In the genomic region with DNA sequence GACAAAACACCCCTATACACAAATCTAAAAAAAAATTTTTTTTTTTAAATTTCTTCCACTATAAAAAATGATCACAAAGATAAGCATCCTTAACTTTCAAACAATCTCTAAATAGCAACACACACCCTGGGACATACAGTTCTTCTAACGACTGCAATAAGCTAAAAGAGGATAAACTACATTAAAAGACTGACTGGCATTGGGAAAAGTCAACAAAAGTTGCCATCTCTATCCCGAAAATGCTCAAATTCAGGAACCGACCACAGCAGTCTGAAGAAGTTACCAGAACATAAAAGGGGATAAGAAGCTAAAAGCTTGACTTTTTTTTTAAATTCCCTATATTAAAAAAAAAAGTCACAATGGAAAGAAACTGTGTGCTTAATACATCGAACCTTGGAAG, we compare ENCODE assay signal across 8 mouse cellular contexts. TPM values are rescaled to one million over a fixed set of nuclear protein-coding genes. Genes with fewer than 3 reads are reported as not detected.
DNase-seq lines count a peak whose midpoint lies in the region; ATAC-seq and TF ChIP-seq lines count a peak whose summit lies in the region.

No protein-coding gene starts in this region.

- DNase-seq in gastrocnemius, adult 2 months: no peak
- DNase-seq in gastrocnemius, postnatal 25 days: no peak
- no peak for DNase-seq in testis, postnatal 10 days (ENCODE audit: low spot score)
- no peak for DNase-seq in liver, embryonic 14.5 days (ENCODE audit: low read depth in 3 of 3, low spot score in 3 of 3)
- DNase-seq in thymus, postnatal 0 days (ENCODE audit: low spot score): no peak
- DNase-seq in spleen, adult 12 weeks (ENCODE audit: low spot score): no peak
- no peak for DNase-seq in urinary bladder, postnatal 25 days (ENCODE audit: low spot score)

- intact Hi-C loops in gastrocnemius, adult 2 months (cut with DNase I): loop anchor here (5.0 kb wide), 2 partner anchors 77 to 597 kb away; a partner anchor contains a TSS

- ATAC-seq in liver, embryonic 14.5 days (ENCODE audit: insufficient read depth): no peak

- WGBS in liver, embryonic 14.5 days (ENCODE audit: insufficient replicate concordance): 17% methylated on average over 4 of the region's 4 CpGs

- no peak for TF ChIP-seq POLR2A in testis, adult 2 months (IDR thresholded peaks at IDR 0.05; ENCODE audit: control insufficient read depth, low read depth, low read length)

- H3K9ac ChIP-seq in liver, embryonic 14.5 days (replicated peaks): peak overlapping the region; percentile 97

- H3K36me3 ChIP-seq in testis, adult 2 months (ENCODE audit: control insufficient read depth, insufficient read depth, low read length): no peaks in the 10 kb centered on the region
- no peaks in the 10 kb centered on the region for H3K36me3 ChIP-seq in liver, embryonic 14.5 days (replicated peaks; ENCODE audit: control insufficient read depth, insufficient read depth, low read depth)

- peak overlapping the region; percentile 87 for H3K4me3 ChIP-seq in gastrocnemius, adult 2 months
- H3K4me3 ChIP-seq in testis, adult 2 months (ENCODE audit: control insufficient read depth, low read depth, low read length): peak overlapping the region; percentile 98
- H3K4me3 ChIP-seq in liver, embryonic 14.5 days (ENCODE audit: insufficient read depth in 1 of 2, low read depth in 2 of 2, low read length in 2 of 2): peak overlapping the region; percentile 89

- peak overlapping the region; percentile 83 for H3K4me2 ChIP-seq in liver, embryonic 14.5 days (ENCODE audit: low read depth)

- TF ChIP-seq CTCF in gastrocnemius, adult 2 months (IDR thresholded peaks at IDR 0.05): no peak
- TF ChIP-seq CTCF in testis, adult 2 months (IDR thresholded peaks at IDR 0.05; ENCODE audit: control insufficient read depth, insufficient read depth, insufficient replicate concordance, low read depth, low read length): no peak
- TF ChIP-seq CTCF in liver, embryonic 14.5 days (IDR thresholded peaks at IDR 0.05; ENCODE audit: low read depth): no peak

- H3K9me3 ChIP-seq in liver, embryonic 14.5 days (ENCODE audit: control insufficient read depth, low read length): no peaks in the 10 kb centered on the region

- H3K27me3 ChIP-seq in testis, adult 2 months (ENCODE audit: control insufficient read depth, insufficient read depth, low read length): no peaks in the 10 kb centered on the region
- H3K27me3 ChIP-seq in liver, embryonic 14.5 days (ENCODE audit: control insufficient read depth, insufficient read depth, low read length): no peaks in the 10 kb centered on the region

- H3K27ac ChIP-seq in gastrocnemius, adult 2 months: peak overlapping the region; percentile 98
- peak overlapping the region; percentile 96 for H3K27ac ChIP-seq in testis, adult 2 months (ENCODE audit: control insufficient read depth, insufficient read depth, low read depth, low read length)
- peak overlapping the region; percentile 73 for H3K27ac ChIP-seq in liver, embryonic 14.5 days

- H3K4me1 ChIP-seq in testis, adult 2 months (ENCODE audit: control insufficient read depth, insufficient read depth, low read length): peaks cover 2% of the 10 kb centered on the region; the same call in 1 of the 2 replicates
- peaks cover 5 to 12% of the 10 kb centered on the region in 2 experiments for H3K4me1 ChIP-seq in liver, embryonic 14.5 days (replicated peaks; ENCODE audit: control insufficient read depth in 2 of 2, insufficient read depth in 2 of 2, low read length in 1 of 2)

- no peak for TF ChIP-seq EP300 in liver, embryonic 14.5 days (IDR thresholded peaks at IDR 0.05; ENCODE audit: low read depth)

RNA-seq across cellular contexts. Expression of a gene that starts 1.5 kb away (rescaled TPM):
- 100 to 1,000 TPM; 119 TPM for total RNA-seq in gastrocnemius, adult 2 months (2021)
- 10 to 100 TPM; 87.8 to 92.6 TPM for total RNA-seq in gastrocnemius, postnatal 25 days (2021)
- polyA plus RNA-seq in testis, adult 2 months (2012; rRNA removed): 29.6 and 36.5 TPM in 2 replicates
- 5.1 and 8.7 TPM in 2 replicates for polyA plus RNA-seq in liver, embryonic 14.5 days (2012; rRNA removed)
- 13.2 and 13.3 TPM in 2 replicates for polyA plus RNA-seq in liver, embryonic 14.5 days (2014; fragmentation: Nextera tagmentation; extraction: Ambion mirVana)
- 40.2 and 44.5 TPM in 2 replicates for polyA plus RNA-seq in thymus, postnatal 0 days (2015; fragmentation: Nextera tagmentation; extraction: Ambion mirVana)
